In genomic region chr6:87623151-87623550, GRCm38 (mm10) we compare ENCODE assay signal across 30 mouse cellular contexts. TPM values are rescaled to one million over a fixed set of nuclear protein-coding genes. Genes with fewer than 3 reads are reported as not detected.
"Had no signal": no experiment of that assay in that cellular context is flagged by ENCODE, and none has a peak within 500 bp of the region (broad histone marks: within the 10 kb centered on the region; RNA-seq: fewer than 3 reads in every experiment).

No protein-coding gene starts in this region.

- H3K4me2 ChIP-seq: heart, embryonic 11.5 days; heart, embryonic 12.5 days; heart, embryonic 13.5 days; heart, embryonic 15.5 days; hindbrain, embryonic 12.5 days; hindbrain, embryonic 13.5 days; hindbrain, embryonic 14.5 days; hindbrain, embryonic 15.5 days; intestine, embryonic 15.5 days; kidney, embryonic 15.5 days had no signal

- H3K36me3 ChIP-seq: heart, embryonic 12.5 days; heart, embryonic 13.5 days; heart, embryonic 15.5 days; hindbrain, embryonic 10.5 days; hindbrain, embryonic 12.5 days; hindbrain, embryonic 13.5 days; hindbrain, embryonic 15.5 days; intestine, embryonic 15.5 days; kidney, embryonic 15.5 days had no signal

- H3K9me3 ChIP-seq: heart, embryonic 12.5 days; heart, embryonic 13.5 days; heart, embryonic 15.5 days; hindbrain, embryonic 10.5 days; hindbrain, embryonic 12.5 days; hindbrain, embryonic 13.5 days; hindbrain, embryonic 15.5 days; intestine, embryonic 15.5 days; kidney, embryonic 15.5 days had no signal

- H3K9ac ChIP-seq: heart, embryonic 12.5 days; heart, embryonic 13.5 days; heart, embryonic 15.5 days; hindbrain, embryonic 12.5 days; hindbrain, embryonic 13.5 days; hindbrain, embryonic 14.5 days; hindbrain, embryonic 15.5 days; intestine, embryonic 15.5 days; kidney, embryonic 15.5 days had no signal

- H3K27me3 ChIP-seq: heart, embryonic 15.5 days; hindbrain, embryonic 12.5 days; hindbrain, embryonic 13.5 days; hindbrain, embryonic 15.5 days; intestine, embryonic 15.5 days; kidney, embryonic 15.5 days had no signal

- DNase-seq: heart, postnatal 10 days; heart, postnatal 14 days; heart, postnatal 36 days; heart, postnatal 4 days; kidney, adult 11 months; kidney, adult 18-20 months; kidney, adult 8-10 months; kidney, adult 9 months; kidney, postnatal 10 days; kidney, postnatal 14 days; kidney, postnatal 25 days; kidney, postnatal 36 days; kidney, postnatal 4 days; layer of hippocampus, postnatal 36 days had no signal

- H3K4me1 ChIP-seq: kidney, embryonic 15.5 days had no signal

- H3K4me3 ChIP-seq: heart, embryonic 12.5 days; heart, embryonic 13.5 days; heart, embryonic 15.5 days; hindbrain, embryonic 10.5 days; hindbrain, embryonic 12.5 days; hindbrain, embryonic 13.5 days; hindbrain, embryonic 15.5 days; intestine, embryonic 15.5 days; kidney, embryonic 15.5 days; layer of hippocampus, adult 2 months; left cerebral cortex, adult 2 months had no signal

- H3K27ac ChIP-seq: heart, embryonic 13.5 days; heart, embryonic 15.5 days; hindbrain, embryonic 10.5 days; hindbrain, embryonic 12.5 days; hindbrain, embryonic 13.5 days; hindbrain, embryonic 14.5 days; hindbrain, embryonic 15.5 days; hindbrain, postnatal 0 days; intestine, embryonic 15.5 days; kidney, embryonic 15.5 days; kidney, postnatal 0 days; layer of hippocampus, adult 2 months; left cerebral cortex, adult 2 months had no signal

RNA-seq across cellular contexts. Expression of gene Prokr1, which starts 32.6 kb away (rescaled TPM):
- polyA plus RNA-seq: inflammation-experienced regulatory T-cells, adult 6 months had no signal
